Mouse (Mus musculus) T-helper 17 cell (primary cell): Measurements from ENCODE around the gene Rassf5.

Experiments
- in situ Hi-C, 2 experiments: fragments of 300-600 bp; cut with MboI, MseI; formaldehyde crosslinking; loops; 1 replicate in 1 of 2; 2 replicates in 1 of 2; pipeline ENCODE4 v1.15.1; 2025; ENCODE audit warnings: high pct_unique_total_duplicates in 2 of 2

Rassf5 gene

DNA sequence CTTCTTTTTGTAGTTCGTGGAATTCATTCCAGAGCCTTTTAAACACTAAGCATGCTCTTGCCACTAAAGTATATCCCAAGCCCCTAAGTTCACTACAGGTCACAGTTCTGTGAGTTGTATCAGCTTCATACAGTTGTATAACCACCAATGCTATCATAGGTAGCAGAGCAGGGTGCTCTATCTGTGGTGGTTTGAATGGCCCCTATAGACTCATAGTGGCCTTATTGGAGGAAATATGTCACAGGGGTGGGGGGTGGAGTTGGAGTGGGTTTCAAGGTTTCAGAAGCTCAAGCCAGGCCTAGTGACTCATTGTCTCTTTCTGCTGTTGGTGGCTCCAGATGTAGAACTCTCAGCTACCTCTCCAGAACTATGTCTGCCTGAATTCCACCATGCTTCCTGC lies 102.6 kb downstream of the Rassf5 start:
- in situ Hi-C loops, result no loop called here

DNA sequence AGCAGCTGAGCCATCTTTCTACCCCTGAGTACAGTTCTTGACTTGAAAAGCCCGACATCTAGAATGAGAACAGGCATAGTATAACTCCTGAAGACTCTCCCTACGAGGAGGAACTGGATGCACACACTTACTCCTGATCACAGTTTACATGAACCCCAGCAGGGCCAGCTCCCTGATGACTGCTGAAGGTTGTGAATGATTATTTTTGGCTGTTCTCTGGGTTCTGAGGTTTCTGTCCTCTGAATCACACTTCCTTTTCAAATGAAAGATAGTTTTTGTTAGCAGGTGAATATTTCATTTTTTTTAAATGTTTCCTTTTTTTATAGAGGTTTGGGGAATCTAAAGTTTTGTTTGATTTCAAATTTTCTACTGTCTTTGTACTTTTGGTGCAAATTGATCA lies 103.6 kb downstream of the Rassf5 start:
- in situ Hi-C loops, result no loop called here

DNA sequence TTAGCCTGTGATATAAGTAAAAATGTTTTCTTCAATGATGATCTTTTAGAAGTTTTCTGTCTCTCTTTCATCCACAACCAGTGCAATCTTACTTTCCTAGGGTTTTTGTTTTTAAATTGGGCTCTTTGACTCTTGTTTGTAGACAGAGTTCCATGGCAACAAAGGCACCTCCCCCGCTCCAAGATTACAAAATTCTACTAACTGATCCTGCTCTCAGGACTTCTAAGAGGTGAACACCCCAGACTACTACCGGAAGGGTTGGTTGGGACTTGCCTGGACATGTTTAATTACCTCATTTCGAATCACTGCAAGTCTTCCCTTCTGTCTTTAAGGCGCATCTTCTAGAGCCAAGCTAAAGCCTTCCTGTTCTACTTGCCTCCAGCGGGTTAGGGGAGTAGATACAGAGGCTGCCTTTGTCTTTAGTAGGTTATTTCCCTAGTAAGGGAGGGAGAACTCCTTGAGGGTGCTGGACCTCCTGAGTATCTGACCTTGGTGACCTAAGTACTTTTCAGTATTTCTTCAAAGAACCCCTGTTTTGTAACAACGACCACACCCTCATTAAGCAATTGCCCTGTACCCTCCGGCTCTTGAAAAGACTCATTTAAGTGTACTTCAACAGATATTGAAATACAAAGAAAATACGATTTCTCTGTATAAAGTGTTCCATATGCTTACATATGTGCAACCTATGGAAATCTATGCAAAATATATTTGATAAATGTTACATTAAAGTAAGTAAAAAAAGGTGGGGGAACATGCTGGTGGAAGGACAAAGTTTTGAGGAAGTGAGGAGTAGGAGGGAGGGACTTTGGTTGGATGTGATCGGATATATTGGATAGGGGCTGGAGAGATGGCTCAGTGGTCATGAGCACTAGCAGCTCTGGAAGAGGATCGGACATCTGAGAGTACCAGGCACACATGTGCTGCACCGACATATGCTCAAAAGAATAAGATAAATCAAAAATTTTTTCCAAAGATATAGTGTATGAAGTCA lies 105.7 kb downstream of the Rassf5 start:
- in situ Hi-C loops, result no loop called here

DNA sequence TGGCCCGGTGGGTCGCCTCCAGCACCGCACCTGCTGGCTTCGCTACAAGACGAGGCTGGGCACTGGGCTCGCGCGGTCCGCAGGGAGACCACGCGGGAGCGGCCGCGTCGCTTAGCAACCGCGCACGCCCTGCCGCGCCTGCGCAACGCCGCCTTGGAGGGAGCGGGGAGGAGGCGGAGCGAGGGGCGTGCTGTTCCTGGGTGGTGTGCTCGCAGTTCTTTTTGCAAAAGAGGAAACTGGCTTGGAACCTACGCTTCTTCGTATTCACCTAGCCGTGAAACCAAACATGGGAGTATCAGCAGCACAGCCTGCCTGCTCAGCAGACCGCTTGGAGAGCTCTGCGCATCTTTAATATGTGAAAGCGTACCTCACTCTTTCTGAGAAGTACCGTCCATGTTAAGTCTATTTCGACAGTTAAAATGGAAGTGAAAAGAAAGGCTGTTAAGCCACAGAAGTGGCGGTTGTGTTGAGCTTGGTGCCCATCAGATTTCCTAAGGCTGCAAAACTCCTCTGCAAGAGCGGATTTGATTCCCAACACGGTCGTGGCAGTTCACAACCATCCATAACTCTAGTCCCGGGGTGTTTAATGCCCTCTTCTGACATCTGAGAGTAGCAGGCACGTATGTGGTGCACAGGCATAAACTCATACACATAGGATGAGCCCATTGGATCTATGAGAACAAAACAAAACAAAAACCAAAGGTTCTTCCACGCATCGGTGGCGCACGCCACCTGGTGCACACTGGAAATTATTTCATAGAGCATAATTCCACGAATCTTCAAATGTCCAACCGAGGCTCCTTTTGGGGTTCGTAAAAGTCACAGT lies 106.7 kb downstream of the Rassf5 start, which contains the start of gene Dyrk3:
Gene Dyrk3, minus strand, starts transcription at position 150 of the 826 bp plus-strand sequence.
- in situ Hi-C loops, result no loop called here

DNA sequence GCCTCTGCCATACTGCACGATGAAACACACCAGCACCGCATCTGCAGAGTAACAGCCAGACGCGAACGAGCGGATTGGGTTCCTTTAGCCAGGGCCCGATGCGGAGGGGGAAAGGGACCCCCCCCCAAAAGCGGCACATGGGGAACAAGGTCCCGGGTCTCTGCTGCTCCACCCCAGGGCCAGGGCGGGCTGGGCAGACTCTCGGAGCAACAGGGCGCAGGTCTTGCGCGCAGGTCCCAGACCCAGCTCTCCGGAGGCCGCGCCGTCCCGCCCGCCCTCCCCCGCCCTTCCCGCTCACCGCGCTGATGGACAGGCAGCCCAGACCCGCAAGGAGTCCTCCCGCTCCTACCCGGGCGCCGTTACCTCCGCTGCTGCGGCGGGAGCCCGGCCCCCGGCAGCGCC lies 107.3 kb downstream of the Rassf5 start:
- in situ Hi-C loops, result no loop called here

DNA sequence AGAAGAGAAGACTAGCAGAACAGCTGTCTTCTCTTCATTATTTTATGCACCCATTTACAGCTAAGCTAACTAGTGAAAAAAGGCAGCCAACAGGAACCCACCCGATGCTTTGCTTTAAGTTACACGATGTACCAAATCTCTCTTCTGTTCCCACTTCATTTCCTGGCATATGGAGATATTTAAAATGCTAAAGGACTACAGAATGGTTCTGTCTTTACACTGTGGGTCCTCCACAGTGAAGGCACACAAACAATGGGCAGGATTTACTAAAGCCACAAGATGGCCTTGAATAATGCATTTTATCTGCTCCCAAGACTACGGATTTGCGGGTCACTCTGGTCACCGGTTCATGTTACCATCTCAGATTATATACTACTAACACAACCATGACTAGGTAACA lies 107.9 kb downstream of the Rassf5 start:
- in situ Hi-C loops, result no loop called here

DNA sequence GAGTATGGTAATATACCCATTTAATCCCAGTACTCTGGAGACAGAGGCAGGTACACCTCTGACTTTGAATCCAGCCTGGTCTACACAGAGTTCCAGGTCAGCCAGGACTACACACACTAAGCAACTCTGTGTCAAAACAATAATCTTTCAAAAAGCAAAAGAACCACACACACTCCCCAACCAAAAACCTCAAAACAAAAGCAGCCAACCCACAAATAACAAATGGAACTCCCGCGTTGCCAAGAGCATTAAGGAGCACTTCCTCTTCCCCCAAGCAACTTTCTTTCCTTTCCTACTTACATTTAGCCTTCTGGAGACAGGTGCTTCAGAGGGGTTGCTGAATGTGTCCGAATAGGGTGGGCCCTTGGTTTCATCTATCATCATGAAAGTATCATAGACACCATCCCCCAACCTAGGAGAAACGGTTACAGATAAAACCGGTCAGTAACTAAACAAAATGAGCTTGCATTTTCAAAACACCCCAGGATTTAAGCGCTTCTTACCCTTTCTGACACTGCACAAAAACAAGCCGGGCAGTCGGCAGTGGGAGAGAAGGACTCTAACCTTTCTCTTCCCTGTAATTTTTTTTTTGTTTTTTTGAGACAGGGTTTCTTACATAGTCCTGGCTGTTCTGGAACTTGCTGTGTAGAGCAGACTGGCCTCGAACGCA lies 109.0 kb downstream of the Rassf5 start:
- in situ Hi-C loops, result no loop called here

DNA sequence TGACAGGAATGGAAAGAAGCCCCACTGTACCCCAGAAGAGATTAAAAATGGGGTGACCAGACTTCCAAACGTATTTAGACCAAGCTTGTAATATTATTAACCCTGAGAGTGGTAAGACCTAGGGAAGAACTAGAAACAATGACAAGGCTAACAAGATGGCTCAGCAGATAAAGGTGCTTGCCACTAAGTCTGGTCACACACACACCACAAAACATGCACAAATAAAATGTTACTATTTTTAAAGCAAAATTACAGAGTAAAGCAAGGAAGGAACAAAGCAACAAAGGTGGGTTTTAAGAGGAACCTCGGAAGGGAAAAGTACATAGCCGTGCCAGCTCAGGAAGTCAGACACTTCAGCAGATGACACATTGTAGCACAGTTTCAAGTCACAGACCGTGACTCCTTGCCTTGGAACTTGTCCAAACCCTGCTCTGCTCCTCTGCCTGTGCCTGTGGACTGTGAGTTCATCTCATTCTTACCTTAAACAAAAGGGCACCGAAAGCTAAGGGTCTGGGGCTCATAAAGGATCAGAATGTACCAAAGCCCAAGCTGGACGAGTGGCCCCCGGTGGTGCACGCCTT lies 110.0 kb downstream of the Rassf5 start:
- in situ Hi-C loops, result no loop called here

DNA sequence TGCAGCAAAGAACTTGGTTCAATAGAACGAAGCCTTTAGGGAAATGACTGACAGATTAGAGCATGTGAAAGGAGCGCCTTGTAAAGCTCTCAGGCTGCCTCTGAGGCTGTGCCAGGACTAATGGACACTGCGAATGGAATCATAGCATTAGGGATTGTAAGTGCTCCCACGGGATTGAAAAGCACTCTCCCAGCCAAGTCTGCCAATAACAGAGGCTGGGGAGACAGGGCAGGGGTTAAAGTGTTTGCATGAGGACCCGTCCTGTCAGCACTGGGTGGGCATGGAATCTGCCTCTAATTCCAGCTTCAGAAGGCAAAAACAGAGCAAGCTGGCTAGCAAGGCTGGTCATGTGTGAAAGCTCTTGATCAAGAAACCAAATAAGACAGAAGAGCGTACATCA lies 110.8 kb downstream of the Rassf5 start:
- in situ Hi-C loops, result no loop called here
